Mouse (Mus musculus) embryo, embryonic 11.5 days (tissue): ENCODE results near the gene Zgrf1.

Experiments used
- DNase-seq: peaks from one replicate; pipeline ENCODE4 v3.0.0-alpha.2; 2012; ENCODE audit warnings: low read depth, low spot score

The Zgrf1 gene

DNA sequence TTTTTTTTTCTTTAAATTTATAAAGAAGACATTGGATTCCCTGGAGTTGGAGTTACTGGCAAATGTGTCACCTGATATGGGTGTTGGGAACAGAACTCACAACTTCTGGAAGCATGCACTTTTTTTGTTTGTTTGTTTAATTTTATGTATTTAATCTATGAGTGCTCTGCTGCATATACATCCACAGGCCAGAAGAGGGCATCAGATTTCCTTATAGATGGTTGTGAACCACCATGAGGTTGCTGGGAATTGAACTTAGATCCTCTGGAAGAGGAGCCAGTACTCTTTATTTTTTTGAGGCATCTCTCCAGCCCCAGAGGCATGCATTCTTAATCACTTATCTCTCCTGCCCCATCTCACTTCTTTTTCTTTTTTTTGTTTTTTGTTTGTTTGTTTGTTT, 4.9 kb downstream of the Zgrf1 start:
- no peak for DNase-seq

DNA sequence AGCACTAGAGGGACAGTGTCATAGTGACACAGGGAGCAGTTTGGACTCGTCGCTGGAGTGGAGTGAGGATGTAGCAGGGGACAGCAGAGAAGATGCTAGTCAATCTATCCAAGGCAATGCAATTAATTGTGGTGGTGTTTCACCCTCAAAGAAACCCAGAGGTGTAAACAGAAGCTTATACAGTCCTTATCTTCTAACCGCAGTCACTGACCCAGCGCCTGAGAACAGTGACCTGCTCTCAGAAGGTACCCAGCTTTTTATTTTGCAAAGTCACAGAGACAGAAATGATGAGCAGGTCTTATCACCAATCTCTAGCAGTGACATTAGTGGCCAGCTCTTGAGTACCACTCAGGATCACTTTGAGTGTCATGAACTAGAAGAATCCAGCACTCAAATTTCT, 9.7 kb downstream of the Zgrf1 start:
- no peak for DNase-seq

DNA sequence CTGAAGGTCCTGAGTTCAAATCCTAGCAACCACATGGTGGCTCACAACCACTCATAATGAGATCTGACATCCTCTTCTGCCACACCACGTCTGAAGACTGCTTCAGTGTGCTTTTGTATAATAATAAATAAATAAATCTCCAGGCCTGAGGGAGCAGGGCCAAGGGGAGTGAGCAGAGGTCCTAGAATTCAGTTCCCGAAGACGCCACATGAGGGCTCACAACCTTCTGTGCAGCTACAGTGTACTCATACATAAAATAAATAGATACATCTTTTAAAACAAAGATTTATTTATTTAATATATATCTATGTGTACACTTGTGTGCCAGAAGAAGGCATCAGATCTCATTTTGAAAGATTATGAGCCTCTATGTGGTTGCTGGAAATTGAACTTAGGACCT, 11.8 kb downstream of the Zgrf1 start:
- no peak for DNase-seq

DNA sequence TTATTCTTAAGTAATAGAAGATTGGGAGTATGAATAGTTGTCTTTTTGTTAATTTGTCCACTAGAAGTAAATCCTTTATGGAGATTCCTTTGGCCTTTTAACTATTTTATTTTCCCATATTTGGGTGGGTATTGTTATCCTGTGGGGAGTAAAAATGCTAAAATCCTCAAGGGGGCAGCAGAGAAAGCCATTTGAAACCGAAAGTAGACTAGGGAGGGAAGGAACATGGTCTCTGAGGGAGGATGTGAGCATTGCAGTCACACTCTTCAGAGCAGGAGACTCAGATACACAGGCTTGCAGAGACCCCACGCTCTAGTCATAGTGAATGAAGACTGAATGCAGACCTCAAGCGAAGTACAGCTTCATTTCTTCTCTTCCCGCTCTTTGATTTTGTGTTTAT, 19.3 kb downstream of the Zgrf1 start:
- DNase-seq = peak; percentile 30

DNA sequence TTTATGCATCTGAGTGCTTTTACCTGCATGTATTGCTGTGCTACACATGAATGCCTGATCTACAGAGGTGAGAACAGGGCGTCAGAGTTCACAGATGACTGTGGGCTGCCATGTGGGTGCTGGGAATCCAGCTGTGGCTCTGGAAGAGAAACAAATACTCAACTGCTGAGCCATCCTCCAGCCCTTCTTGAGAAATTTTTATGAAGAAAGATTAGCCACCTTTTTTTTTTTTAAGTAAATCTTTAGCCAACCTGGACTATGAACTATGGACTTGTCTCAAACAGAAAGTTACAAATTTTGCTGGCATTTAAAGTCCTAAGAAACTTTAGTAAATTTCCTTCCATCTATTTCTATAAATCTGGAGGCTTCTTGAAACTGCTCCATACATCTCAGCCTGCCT, 43.8 kb downstream of the Zgrf1 start:
- DNase-seq = no peak

DNA sequence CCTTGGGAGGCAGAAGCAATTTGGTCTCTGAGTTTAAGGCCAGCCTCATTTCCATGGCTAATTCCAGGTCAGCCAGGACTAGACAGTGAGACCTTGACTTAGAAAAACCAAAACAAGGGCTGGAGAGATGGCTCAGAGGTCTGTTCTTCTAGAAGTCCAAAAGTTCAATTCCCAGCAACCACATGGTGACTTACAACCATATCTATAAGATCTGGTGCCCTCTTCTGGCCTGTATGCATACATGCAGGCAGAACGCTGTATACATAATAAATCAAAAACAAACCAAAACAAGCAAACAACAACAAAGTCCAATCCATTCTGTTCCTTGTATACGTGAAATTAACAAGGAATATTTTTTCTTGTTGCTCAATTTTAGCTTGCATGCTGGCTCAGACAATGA, 54.8 kb downstream of the Zgrf1 start:
- DNase-seq = no peak

DNA sequence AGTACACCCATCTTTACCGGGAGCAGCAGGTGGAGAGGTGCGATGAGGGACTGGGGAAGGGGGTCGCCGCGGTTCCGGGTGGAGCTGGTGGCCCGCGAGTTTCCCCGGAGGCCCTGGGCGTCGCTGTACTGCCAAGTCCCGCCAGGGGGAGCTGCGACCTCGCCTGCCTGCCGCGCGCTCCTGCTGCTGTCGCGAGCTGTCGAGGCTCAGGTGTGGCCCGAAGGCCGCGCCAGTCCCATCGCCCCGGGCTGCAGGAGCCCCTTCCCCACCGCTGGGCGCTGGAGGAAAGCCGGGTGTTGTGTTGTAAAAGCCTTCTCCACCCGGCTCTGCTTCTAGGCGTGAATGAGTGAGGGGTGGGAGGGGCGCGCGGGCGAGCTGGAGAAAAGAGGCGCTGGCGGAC, 72.0 kb downstream of the Zgrf1 start:
- peak; percentile 60 for DNase-seq

DNA sequence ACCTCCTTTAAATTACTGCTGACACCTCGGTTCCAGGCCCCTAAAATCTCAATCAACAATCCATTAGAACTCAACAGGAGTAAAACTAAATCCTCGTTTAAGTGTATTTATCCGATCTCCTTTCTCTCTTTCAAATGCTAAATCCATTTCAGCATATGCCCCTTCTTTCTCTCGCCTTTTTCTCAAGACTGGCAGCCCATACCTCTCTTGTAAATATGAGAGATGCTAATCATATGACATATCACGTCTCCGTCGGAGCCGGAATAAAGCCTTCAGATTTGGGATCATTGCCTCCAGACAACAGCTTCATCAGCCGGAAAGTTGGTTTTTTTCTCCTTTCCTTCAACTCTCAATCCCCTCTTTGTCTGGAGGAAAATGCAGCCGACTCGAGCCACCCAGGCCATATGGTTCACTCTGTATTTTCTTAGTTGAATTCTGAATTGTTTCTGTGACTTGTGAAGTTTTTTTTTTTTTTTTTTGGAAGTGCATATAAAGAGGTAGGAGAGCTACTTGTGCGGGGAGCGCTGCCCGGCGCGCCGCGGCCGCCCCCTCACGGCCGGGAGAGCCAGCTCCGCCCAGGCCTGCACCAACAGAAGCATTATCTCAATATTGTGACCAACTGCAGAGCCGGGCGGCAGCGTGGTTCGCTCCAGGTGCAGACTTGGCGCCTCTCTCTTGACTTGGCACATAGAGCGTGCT, 72.6 kb downstream of the Zgrf1 start:
- DNase-seq = no peak

DNA sequence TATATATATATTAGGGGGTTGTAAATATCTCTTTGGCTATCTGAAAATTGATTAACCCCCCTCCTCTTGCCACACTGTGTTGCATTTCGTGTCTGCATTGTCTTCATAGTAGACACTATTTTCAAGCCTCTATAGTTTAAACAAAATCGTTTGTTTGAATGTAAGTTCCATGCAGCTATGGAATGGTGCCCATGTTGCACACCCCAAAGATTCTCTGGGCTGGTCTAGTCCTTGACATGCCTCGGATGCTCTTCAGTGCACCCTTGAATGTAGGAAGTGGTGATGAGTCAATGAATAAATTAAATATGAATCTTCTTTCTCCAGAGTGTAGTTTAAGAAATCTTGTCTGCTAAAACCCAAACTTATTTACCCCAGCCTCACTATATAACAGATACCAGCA, 73.2 kb downstream of the Zgrf1 start:
- no peak for DNase-seq

DNA sequence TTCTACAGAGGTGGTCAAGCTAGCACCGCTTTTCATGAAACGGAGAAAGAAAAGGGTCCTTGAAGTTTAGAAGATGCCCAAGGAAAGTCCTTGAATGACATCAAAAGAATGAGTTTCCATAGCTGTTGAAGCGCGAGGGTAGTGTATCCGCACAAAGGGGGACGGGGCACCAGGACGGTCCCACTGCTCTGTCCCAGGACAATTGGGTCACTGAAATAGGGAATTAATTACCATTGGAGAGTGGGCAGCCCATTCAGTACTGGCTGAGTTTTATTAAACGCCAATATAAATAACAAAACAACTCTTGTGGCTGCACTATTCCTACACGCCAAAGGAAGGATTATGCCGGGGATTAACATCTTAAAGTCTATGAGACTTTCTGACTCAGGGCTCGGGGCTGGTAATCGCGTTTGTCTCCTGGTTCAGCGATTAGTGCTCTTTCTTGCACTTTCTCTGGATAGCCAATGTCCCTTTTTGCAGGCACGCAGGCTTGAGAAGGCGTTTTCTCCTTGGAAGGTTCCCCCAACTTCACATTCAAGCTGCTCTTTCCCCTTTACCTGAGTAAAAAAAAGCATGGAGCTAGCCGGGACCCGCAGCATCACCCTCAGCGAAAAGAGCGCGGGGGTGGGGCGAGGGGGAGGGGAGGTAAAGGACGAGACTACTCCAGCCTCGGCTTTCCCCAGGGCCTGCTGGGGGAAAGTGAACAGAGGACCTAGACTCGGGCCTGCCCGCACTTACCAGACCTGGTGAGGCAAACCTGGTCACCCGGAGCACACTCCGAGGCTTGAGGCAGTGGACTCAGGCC, 74.1 kb downstream of the Zgrf1 start:
- DNase-seq = no peak

DNA sequence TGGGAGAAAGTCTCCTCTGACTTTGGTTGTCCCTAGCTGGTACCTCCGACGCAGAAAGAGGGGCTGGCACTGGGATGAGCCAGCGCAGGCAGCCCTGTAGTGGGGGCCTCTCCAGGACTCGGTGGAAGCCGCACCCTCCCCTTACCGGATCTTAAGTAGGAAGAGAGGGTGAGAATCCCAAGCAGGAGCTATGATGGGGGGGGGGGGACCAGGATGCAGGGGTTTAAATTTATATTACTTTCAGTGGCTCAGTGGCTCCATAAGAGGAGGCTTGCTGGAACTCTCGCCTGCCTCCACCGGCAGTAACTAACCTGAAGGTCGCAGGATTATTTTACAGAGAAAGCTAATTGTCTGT, 74.6 kb downstream of the Zgrf1 start:
- no peak for DNase-seq

DNA sequence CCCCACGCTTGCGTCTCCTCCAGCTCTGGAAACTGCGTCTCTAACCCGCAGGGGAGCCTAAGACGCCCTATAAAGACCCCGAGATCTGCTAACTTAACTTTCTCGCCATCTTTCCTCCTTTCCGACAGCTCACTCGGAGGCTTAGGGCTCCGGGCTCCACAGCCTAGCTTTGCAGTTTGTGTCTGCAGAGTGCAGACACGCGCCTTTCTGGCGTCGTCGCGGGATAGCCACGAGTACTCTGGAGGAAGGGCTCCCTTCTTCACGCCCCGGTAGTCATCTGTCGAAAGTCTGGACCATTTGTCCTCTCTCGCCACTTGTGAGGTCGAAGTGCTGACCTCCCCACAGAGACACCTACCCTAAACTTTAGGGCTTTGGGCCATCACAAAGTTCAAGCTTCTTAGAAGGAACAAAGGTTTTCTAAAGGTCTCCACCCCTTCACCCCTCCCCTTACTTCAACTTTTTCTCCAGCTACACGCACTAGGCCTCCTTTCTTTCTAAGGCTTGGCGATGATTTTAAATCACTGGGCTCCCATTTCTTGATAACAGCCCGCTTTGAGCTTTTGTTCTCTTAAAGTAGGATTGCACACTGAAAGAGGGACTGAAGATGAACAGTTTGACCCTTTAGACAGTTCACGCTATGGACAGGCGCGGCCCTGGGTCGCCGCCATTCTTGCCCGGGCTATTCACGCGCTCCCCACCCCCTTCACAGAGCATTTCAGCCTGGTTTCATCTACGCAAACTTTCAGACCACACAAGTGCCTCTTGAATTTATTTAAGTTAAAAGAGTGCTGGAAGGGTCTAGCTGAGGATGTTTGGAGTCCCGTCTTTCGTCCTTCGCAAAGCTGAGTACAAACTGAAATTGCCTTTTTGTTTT, 75.3 kb downstream of the Zgrf1 start:
- DNase-seq = no peak

DNA sequence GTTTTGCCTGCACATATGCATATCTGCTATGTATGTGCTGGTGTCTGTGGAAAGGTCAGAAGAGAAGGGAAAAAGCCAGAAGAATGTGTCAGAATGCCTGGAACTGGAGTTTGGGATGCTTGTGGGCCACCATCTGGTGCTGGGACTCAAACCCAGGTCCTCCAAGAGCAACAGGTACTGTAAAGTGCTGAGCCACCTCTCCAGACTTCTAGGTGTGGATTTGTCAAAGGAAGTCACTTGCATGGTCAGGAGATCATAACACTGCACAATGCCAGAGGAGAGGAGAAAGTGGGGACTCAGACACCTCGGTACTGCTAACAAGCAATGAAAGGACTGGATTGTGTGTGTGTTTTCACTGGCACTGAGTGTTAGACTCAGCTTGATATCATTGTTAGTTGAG, 76.9 kb downstream of the Zgrf1 start:
- no peak for DNase-seq

DNA sequence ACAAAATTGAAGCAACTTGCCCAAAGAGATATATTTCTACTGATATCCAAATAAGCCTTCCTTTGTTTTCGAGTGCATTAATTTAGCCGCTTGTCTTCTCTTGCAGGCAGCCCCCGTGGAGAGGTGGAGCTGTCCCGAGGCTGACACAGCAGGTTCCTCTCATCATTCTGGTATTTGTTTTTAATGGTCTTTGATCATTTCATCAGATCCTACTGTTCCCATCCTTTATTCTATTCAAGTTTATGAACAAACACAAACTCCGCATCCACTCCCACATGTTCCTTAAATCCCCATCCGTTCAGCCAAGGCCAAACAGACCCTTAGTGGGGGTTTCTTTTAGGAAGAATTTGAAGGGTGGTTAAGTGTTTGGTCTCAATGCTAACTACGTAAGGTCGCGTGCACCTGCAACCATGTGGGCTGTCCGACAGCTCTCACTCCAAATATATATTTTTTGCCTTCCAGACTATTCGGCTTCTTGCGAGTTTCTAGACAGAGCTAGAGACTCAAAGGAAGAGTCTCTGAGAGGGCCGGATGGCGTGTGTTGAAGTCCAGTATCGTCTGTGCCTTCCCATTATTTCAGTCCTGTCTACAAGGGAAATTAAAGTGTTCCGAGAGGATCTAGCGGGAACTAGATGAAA, 77.6 kb downstream of the Zgrf1 start:
- DNase-seq = no peak

DNA sequence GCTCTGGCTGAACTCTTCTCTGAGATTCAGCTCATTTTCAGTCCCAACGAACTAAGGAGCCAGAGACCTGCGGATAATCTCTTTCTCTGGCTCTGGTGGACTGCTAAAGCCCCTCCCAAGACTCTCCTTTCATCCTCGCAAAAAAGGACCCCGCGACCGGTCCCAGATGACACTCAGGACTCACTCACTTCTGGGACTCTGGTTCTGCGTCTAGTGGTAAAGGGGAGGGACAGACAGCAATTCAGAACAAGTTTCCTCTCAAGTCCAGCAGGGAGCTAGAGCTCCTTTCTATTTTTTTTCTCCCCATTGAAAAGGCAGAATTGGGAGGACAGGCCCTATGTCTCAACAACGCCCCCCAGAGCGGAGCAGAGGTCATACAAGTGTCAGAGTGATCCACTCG, 78.3 kb downstream of the Zgrf1 start:
- DNase-seq = no peak

DNA sequence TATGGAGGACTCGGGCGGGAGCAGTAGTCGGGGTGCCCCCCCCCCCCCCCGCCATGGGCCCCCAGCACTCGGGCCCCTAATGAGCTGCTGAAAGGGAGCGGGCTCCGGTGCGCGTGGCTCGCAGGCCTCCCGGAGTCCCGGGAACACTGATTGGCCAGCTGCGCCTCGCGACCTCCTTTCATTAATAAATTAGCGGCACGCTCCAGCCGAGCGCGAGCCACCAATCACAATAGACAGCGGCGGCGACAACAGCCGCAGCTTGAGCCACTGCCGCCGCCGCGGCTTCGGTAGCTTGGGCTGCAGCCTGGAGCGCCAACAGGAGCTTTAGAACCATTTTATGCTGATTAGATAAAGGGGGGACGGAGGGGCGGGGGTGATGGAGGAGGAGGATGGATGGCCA, 79.2 kb downstream of the Zgrf1 start:
- DNase-seq = no peak

DNA sequence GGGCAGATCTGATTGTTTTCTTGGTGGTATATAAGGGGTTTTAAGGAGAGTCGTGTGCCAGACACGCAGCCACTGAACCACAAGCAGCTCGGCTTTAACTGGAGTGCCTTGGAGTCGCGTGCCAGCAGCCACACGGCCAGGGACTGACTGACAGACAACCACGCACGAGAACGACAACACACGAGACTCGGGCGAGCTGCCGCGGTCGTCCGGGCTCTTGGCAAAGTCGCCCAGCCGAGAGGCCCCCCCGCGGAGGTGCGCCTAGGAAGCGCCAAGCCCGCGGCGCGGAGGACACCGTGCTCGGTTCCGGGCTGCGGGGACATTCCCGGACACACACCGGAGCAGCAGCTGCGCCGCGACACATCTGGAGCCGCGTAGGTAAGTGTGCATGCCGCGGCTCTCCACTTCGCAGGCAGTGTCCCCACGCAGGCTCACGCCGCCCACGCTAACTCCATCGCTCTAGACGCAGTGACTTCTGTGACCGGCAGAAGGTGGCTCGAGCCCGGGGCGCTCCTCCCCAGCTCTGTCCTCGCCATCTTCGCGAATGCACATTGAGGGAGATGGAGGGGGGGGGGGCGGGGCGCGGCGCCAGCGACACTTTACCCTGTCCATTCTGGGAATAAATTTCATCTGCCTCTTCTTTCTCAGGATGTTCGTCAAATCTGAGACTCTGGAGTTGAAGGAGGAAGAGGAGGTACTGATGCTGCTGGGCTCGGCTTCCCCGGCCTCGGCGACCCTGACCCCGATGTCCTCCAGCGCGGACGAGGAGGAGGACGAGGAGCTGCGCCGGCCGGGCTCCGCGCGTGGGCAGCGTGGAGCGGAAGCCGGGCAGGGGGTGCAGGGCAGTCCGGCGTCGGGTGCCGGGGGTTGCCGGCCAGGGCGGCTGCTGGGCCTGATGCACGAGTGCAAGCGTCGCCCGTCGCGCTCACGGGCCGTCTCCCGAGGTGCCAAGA, 80.1 kb downstream of the Zgrf1 start, which contains the start of gene Neurog2:
Gene Neurog2, plus strand, starts transcription at position 56 of the 953 bp plus-strand sequence.
- no peak for DNase-seq

DNA sequence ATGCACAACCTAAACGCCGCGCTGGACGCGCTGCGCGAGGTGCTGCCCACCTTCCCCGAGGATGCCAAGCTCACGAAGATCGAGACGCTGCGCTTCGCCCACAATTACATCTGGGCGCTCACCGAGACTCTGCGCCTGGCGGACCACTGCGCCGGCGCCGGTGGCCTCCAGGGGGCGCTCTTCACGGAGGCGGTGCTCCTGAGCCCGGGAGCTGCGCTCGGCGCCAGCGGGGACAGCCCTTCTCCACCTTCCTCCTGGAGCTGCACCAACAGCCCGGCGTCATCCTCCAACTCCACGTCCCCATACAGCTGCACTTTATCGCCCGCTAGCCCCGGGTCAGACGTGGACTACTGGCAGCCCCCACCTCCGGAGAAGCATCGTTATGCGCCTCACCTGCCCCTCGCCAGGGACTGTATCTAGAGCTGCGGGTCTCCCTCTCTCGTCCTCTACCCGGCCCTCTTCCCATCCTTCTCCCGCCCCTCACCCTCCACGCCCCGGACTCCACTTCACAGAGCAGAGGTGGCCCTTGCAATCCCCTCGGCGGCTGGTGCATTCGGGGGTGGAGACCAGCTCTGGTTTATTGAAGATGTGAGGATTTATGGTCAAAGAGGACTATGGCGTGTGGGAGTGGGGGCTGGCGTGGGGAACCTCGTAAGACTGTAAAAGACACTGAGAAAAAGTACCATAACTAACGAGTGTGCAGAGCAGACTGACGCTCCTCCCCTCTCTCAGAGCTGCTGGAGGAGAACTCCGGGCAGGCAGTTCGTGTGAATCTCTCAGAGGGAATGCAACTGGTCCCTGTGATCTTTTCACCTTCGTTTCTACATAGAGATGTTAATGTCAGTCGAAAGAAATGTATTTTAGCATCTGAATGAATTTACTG, 81.1 kb downstream of the Zgrf1 start:
- peak; percentile 65 for DNase-seq

DNA sequence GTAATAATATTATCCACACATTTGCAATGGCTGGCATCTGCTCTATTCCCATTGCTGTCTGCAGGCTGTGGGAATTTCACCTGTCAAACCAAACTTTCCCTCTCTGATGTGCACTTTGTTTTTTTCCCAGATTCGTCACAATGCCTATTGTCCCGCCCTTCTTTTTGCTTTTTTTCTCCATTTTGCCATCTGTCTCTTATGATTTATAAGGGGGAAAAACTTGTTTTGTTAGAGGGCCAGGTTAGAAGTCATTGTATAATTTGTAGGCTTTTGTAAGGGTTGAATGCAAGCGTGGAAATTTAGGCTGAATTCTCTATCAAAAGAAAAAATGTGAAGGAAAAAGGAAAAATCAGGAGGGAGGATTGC, 81.7 kb downstream of the Zgrf1 start:
- no peak for DNase-seq
